Mouse (Mus musculus) yolk sac, embryonic 10.5 days (tissue): Measurements from ENCODE around the gene Syt9.
"Not testable (repeated sequence)": the region's sequence is repeated elsewhere in the genome, so short reads cannot be mapped to it uniquely, and the experiment has no call there.

Source experiments
- DNase-seq: peaks from one replicate; pipeline ENCODE4 v3.0.0-alpha.2; 2017; ENCODE audit warnings: low spot score

Gene Syt9

GRCm38 (mm10) chr7:107461699-107462440, 91.3 kb downstream of the Syt9 start:
- DNase-seq, result no peak

GRCm38 (mm10) chr7:107462962-107463361, 92.4 kb downstream of the Syt9 start:
- no peak for DNase-seq

- no peak for DNase-seq
Observed at GRCm38 (mm10) chr7:107465081-107465480, 94.6 kb downstream of the Syt9 start.

- no peak for DNase-seq
Observed at GRCm38 (mm10) chr7:107478979-107479965, 108.7 kb downstream of the Syt9 start.

- not testable (repeated sequence) for DNase-seq
Observed at GRCm38 (mm10) chr7:107485709-107486108, 115.2 kb downstream of the Syt9 start.

- DNase-seq, result no peak
Observed at GRCm38 (mm10) chr7:107495428-107495827, 124.9 kb downstream of the Syt9 start.

- DNase-seq, result no peak
Observed at GRCm38 (mm10) chr7:107496923-107497322, 126.4 kb downstream of the Syt9 start.

- no peak for DNase-seq
Observed at GRCm38 (mm10) chr7:107500641-107501040, 130.1 kb downstream of the Syt9 start.

- no peak for DNase-seq
Observed at GRCm38 (mm10) chr7:107504761-107505712, 134.5 kb downstream of the Syt9 start.

GRCm38 (mm10) chr7:107507920-107508319, 137.4 kb downstream of the Syt9 start:
- no peak for DNase-seq

- DNase-seq, result no peak
Observed at GRCm38 (mm10) chr7:107509740-107510139, 139.2 kb downstream of the Syt9 start.

GRCm38 (mm10) chr7:107516704-107517410, 146.3 kb downstream of the Syt9 start:
- no peak for DNase-seq

GRCm38 (mm10) chr7:107519256-107520025, 148.9 kb downstream of the Syt9 start:
- DNase-seq, result no peak

- DNase-seq, result no peak
Observed at GRCm38 (mm10) chr7:107521411-107521810, 150.9 kb downstream of the Syt9 start.

- DNase-seq, result peak; percentile 15
Observed at GRCm38 (mm10) chr7:107526299-107526698, 155.8 kb downstream of the Syt9 start.

- DNase-seq, result no peak
Observed at GRCm38 (mm10) chr7:107528169-107528772, 157.7 kb downstream of the Syt9 start.

GRCm38 (mm10) chr7:107529364-107529763, 158.8 kb downstream of the Syt9 start:
- DNase-seq, result no peak

GRCm38 (mm10) chr7:107535311-107535710, 164.8 kb downstream of the Syt9 start:
- DNase-seq, result no peak

- no peak for DNase-seq
Observed at GRCm38 (mm10) chr7:107536516-107536915, 166.0 kb downstream of the Syt9 start.

GRCm38 (mm10) chr7:107540034-107540433, 169.5 kb downstream of the Syt9 start:
- no peak for DNase-seq
